In genomic region chr3:54723741-54724500, GRCm38 (mm10) we compare ENCODE assay signal across 1 mouse cellular context.
TF ChIP-seq lines count a peak whose summit lies in the region.

No protein-coding gene starts in this region.

TF ChIP-seq in CH12.LX, 34 proteins besides CTCF, POLR2A, EP300 and RAD21 (continued from another document):
- 0 out of 2 replicates have a peak, but pooled peaks have one; percentile 20 for TF ChIP-seq TBP (conservative IDR thresholded peaks at IDR 0.05; ENCODE audit: low read depth, low read length)
- TF ChIP-seq MYC (IDR thresholded peaks at IDR 0.05; ENCODE audit: low read depth, low read length): peak; percentile 92
- TF ChIP-seq JUN (IDR thresholded peaks at IDR 0.05; ENCODE audit: insufficient read depth, low read depth, low read length): peak; percentile 57
- peak; percentile 89 for TF ChIP-seq ELF1 (IDR thresholded peaks at IDR 0.05; ENCODE audit: low read depth, low read length)
- TF ChIP-seq ZNF384 (IDR thresholded peaks at IDR 0.05; ENCODE audit: low read depth, low read length): no peak
- peak; percentile 74 for TF ChIP-seq BHLHE40 (IDR thresholded peaks at IDR 0.05; ENCODE audit: low read depth, low read length)
- no peak for TF ChIP-seq RCOR1 (conservative IDR thresholded peaks at IDR 0.05; ENCODE audit: low read depth, low read length)
- peak; percentile 93 for TF ChIP-seq MXI1 (IDR thresholded peaks at IDR 0.05; ENCODE audit: low read depth, low read length)
- peak; percentile 96 for TF ChIP-seq IRF4 (IDR thresholded peaks at IDR 0.05; ENCODE audit: low read depth, low read length)
